Mouse (Mus musculus) neural tube, embryonic 15.5 days (tissue): ENCODE data around the gene 1700020D05Rik. TPM values are rescaled to one million over a fixed set of nuclear protein-coding genes. Genes with fewer than 3 reads are reported as not detected.
"Not testable (repeated sequence)": the region's sequence is repeated elsewhere in the genome, so short reads cannot be mapped to it uniquely, and the experiment has no call there.

ENCODE experiments used
- ATAC-seq: fragments of 200-750 bp; cut with Nextera tagmentation; 2 replicates; pipeline ENCODE4 v1.8.0; 2017; ENCODE audit warnings: mild to moderate bottlenecking, moderate TSS enrichment, moderate library complexity; ENCODE audit not compliant: low FRiP score
- H3K27ac ChIP-seq: fragments of 300-500 bp; sonication (generic); replicated peaks from 2 replicates; pipeline ENCODE4 v1.5.1; 2015; ENCODE audit warnings: mild to moderate bottlenecking, inconsistent platforms
- H3K27me3 ChIP-seq: fragments of 300-500 bp; sonication (generic); replicated peaks from 2 replicates; pipeline ENCODE4 v1.6.1; 2015; ENCODE audit warnings: inconsistent platforms
- H3K36me3 ChIP-seq: fragments of 300-500 bp; sonication (generic); 2 replicates; pipeline ENCODE4 v1.6.1; 2015; ENCODE audit warnings: inconsistent platforms
- H3K4me1 ChIP-seq: fragments of 300-500 bp; sonication (generic); 2 replicates; pipeline ENCODE4 v1.6.1; 2015; ENCODE audit warnings: inconsistent platforms
- H3K4me2 ChIP-seq: fragments of 300-500 bp; sonication (generic); 2 replicates; pipeline ENCODE4 v1.6.1; 2015; ENCODE audit warnings: inconsistent platforms, mild to moderate bottlenecking, moderate library complexity
- H3K4me3 ChIP-seq: fragments of 300-500 bp; sonication (generic); replicated peaks from 2 replicates; pipeline ENCODE4 v1.5.1; 2015; ENCODE audit warnings: mild to moderate bottlenecking, inconsistent platforms
- H3K9ac ChIP-seq: fragments of 300-500 bp; sonication (generic); replicated peaks from 2 replicates; pipeline ENCODE4 v1.6.1; 2015; ENCODE audit warnings: mild to moderate bottlenecking, inconsistent platforms
- H3K9me3 ChIP-seq: fragments of 300-500 bp; sonication (generic); replicated peaks from 2 replicates; pipeline ENCODE4 v1.6.1; 2016; ENCODE audit warnings: inconsistent platforms
- WGBS: fragments of 180-500 bp; shearing (Covaris S2); methylation state at CpG from one replicate; pipeline ENCODE4 v1.1.7; 2015; ENCODE audit warnings: mixed read lengths; 5-methylcytosine and 5-hydroxymethylcytosine counted together
- polyA plus RNA-seq: library from polyadenylated mRNA; unstranded; fragments of >200 nt; fragmentation: Nextera tagmentation; extraction: Ambion mirVana; gene quantifications from 2 replicates; pipeline ENCODE4 v1.2.1, GENCODE M21; 2015

The 1700020D05Rik gene
- polyA plus RNA-seq, 1 experiment from 2014 or later: 0.20 TPM

GRCm38 (mm10) chr19:5515840-5516777 lies 12.5 kb upstream of the 1700020D05Rik start:
- no peak for ATAC-seq
- WGBS: 82% methylated on average over 7 of the region's 7 CpGs
- no peaks in the 10 kb centered on the region for H3K9me3 ChIP-seq

DNA sequence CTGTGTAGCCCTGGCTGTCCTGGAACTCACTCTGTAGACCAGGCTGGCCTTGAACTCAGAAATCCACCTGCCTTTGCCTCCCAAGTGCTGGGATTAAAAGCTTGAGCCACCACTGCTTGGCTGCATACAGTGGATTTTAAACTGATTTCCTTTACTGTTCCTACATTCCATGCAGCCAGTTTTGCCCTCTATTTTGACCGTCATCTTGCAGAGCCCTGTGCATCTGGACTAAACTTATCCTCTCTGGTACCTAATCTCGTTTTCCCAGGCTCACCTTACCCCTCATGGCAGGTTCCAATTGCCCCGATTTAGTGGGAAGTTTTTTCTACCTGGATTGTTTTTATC lies 9.4 kb upstream of the 1700020D05Rik start:
- Histone ChIP-seq H3K36me3 (no peaks in the 10 kb centered on the region), H3K27ac (no peak overlapping the region), H3K4me3 (no peak overlapping the region), H3K9ac (no peak overlapping the region), H3K4me2 (no peak overlapping the region), H3K9me3 (no peaks in the 10 kb centered on the region), H3K27me3 (no peaks in the 10 kb centered on the region), H3K4me1 (peaks cover 32% of the 10 kb centered on the region)
- 91% methylated on average over 3 of the region's 3 CpGs for WGBS
- ATAC-seq: no peak

More at GRCm38 (mm10) chr19:5515840-5516777, 12.5 kb upstream of the 1700020D05Rik start:
- peaks cover 10% of the 10 kb centered on the region for H3K4me1 ChIP-seq
- H3K27me3 ChIP-seq: no peaks in the 10 kb centered on the region
- H3K4me3 ChIP-seq: no peak overlapping the region
- H3K36me3 ChIP-seq: no peaks in the 10 kb centered on the region
- no peak overlapping the region for H3K27ac ChIP-seq
- H3K4me2 ChIP-seq: no peak overlapping the region
- no peak overlapping the region for H3K9ac ChIP-seq

DNA sequence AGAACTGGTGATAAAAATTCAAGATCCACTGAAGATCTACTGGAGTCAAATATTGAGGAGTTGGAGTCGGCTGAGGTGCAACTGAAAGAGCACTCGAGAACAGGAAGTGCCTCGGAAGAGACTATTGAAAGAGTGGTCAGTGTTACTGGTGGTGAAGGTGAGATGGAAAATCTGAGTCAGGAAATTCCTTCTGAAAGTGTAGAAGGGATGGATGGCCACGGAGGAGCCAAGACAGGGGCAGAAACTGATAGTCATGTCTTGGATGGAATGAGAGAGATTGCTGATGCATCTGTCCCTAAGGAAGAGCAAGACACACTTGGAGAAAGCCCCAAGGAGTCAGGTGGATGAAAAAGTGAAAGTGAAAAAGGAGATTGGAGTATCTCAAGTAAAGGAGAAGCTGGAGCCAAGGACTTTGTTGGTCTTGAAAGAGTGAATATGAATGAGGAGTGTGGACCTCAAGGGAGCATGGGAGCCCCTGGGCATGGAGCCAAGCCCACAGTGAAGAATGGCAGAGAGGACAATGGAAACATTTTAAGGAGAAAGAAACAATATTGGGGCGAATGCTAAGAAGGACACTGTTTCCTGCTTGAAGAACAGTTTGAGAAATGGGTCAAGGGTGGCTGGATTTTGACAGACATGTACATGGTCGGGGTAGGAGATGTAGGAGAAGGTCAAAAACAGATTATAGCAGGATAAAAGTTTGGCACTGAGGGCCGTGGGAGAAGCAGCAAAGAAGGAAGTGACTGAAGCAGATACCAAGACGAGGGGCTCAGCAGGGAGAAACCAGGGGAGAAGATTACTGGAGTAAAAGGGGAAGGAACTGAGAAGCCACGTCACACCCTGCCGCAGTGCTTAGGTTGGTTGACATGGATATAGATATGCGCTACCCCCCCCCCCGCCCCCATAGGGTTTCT lies 8.8 kb upstream of the 1700020D05Rik start:
- Histone ChIP-seq H3K4me3 (no peak overlapping the region), H3K36me3 (no peaks in the 10 kb centered on the region), H3K9ac (no peak overlapping the region), H3K4me2 (peak overlapping the region; percentile 11; the same call in 1 of the 2 replicates), H3K9me3 (no peaks in the 10 kb centered on the region), H3K27ac (0 out of 2 replicates have a peak overlapping the region, but pooled peaks have one; percentile 45), H3K4me1 (peaks cover 33% of the 10 kb centered on the region), H3K27me3 (no peaks in the 10 kb centered on the region)
- 80% methylated on average over 12 of the region's 12 CpGs for WGBS
- no peak for ATAC-seq

GRCm38 (mm10) chr19:5511074-5511632 lies 7.6 kb upstream of the 1700020D05Rik start:
- H3K9me3 ChIP-seq: no peaks in the 10 kb centered on the region
- no peaks in the 10 kb centered on the region for H3K27me3 ChIP-seq
- H3K4me2 ChIP-seq: peak overlapping the region; percentile 83
- H3K4me1 ChIP-seq: peaks cover 33% of the 10 kb centered on the region
- 48% methylated on average over 15 of the region's 15 CpGs for WGBS
- H3K36me3 ChIP-seq: no peaks in the 10 kb centered on the region
- peak; percentile 1; the same call in 1 of the 2 replicates for ATAC-seq
- H3K4me3 ChIP-seq: peak overlapping the region; percentile 57
- peak overlapping the region; percentile 85 for H3K27ac ChIP-seq
- peak overlapping the region; percentile 55 for H3K9ac ChIP-seq

DNA sequence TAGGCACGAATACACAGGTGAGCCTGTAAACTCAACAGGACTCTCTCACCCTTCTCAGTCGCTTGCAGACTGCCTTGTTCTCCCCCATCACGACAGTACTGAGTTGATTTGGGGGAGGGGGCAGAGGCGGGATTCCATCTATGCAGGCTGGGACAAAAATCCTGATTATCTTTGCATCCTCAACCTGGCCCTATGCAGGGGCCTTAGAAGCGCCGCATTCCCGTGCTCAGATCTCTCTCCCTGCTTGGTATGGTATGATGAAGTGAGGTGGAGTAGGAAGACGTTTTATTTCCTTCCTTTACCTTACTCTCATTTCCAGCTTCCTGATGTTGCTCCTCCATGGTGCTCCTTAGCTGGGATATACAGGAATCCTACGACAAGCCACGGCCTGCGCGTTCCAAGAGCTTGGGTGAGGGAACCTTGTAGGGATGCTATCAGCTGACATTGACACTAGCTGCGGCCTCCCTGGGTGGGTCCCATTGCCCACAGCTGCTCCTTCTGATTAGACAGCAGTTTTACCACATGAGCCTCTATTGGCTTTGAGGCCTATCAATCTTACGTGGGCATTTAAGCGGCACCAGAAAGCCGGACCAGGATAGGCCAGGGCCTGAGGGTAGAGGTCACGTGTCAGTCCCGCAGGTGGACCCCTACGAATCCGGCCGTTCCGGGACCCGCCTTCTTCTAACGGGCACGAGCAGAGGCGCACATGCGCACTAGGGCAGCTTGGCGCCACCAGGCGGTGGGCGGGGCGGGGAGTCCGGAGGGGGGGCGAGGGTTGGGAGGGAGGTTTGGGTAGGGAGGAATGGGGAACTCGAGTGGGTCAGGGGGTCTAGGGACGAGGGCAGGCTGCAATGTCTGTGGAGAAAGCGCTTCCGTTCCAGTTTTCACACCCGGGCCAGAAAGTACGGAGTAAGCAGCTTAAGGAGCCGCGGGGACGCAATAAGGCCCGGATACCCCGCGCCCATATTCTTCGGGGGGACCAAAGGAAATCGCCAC lies 6.7 kb upstream of the 1700020D05Rik start, which contains the start of gene Snx32:
Gene Snx32, minus strand, starts transcription at position 508 of the 996 bp plus-strand sequence.
- Histone ChIP-seq H3K9me3 (no peaks in the 10 kb centered on the region), H3K9ac (peak within 1 kb of the TSS; percentile 64), H3K27ac (peak within 1 kb of the TSS; percentile 85), H3K4me3 (peak within 1 kb of the TSS; percentile 57), H3K4me1 (peaks cover 33% of the 10 kb centered on the region), H3K27me3 (no peaks in the 10 kb centered on the region), H3K4me2 (peak within 1 kb of the TSS; percentile 83), H3K36me3 (no peaks in the 10 kb centered on the region)
- peak; percentile 99 for ATAC-seq
- WGBS: 3% methylated on average over 47 of the region's 47 CpGs

GRCm38 (mm10) chr19:5500330-5500875 lies 3.2 kb downstream of the 1700020D05Rik start:
- Histone ChIP-seq H3K9me3 (no peaks in the 10 kb centered on the region), H3K4me1 (no peaks in the 10 kb centered on the region), H3K4me3 (no peak overlapping the region), H3K9ac (no peak overlapping the region), H3K27ac (no peak overlapping the region), H3K4me2 (no peak overlapping the region), H3K36me3 (peaks cover 37% of the 10 kb centered on the region), H3K27me3 (no peaks in the 10 kb centered on the region)
- WGBS: 94% methylated on average over 2 of the region's 2 CpGs
- ATAC-seq: no peak

DNA sequence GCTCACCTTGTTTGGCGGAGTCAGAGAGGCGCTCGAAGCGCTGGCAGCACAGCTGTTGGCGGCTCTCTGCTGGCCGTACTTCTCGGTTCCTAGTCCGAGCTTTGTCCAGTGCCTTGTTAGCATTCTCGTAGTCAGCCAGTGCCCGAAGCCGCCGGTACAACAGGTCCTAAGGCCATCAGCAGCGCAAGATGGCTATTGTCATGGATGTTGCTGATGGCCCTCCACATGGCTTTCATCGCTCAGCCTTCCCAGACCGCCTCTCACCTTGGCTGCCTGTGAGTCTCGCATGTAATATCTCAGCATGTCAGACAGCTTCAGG lies 7.6 kb downstream of the 1700020D05Rik start:
- H3K27me3 ChIP-seq: no peaks in the 10 kb centered on the region
- H3K4me3 ChIP-seq: no peak overlapping the region
- H3K9ac ChIP-seq: no peak overlapping the region
- no peak overlapping the region for H3K4me2 ChIP-seq
- H3K4me1 ChIP-seq: peaks cover 24% of the 10 kb centered on the region
- no peak overlapping the region for H3K27ac ChIP-seq
- H3K9me3 ChIP-seq: no peaks in the 10 kb centered on the region
- ATAC-seq: no peak
- peaks cover 59% of the 10 kb centered on the region for H3K36me3 ChIP-seq
- WGBS: 90% methylated on average over 16 of the region's 16 CpGs

DNA sequence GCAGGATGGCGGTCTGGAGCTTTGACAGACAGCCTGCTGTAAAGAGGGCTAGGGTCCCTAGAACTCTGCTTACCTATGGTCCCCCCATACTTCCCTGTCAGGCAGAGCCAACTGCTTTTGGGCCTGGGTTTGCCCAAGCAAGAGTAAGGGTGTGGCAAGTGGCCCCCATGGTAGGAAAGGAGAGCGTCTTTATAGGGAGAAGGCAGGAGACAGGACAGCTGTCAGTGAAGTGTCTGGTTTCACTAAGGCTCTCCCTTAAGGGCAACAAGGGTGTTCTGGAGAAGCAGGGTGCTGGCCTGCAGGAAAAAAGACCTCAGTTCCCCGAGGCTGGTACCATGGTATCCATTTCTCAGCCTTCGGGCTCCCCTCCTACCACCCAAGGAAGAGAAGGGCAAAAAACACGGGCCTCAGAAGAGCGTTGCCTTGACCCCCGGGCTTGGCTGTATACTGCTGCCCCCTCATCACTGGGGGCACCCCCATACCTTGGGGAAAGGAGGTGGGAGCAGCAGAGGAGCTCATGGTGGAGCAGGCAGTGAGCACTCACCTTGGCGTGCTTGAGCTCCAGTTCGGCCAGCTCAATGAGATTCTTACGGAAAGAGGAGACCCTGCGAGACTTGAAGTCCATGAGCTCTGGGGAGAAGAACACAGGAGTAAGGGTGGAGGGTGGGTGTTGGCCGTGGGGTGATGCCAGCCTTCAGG lies 8.1 kb downstream of the 1700020D05Rik start:
- WGBS: 84% methylated on average over 12 of the region's 12 CpGs
- no peak overlapping the region for H3K4me2 ChIP-seq
- no peaks in the 10 kb centered on the region for H3K9me3 ChIP-seq
- H3K27ac ChIP-seq: no peak overlapping the region
- H3K4me3 ChIP-seq: no peak overlapping the region
- peaks cover 24% of the 10 kb centered on the region for H3K4me1 ChIP-seq
- ATAC-seq: no peak
- H3K27me3 ChIP-seq: no peaks in the 10 kb centered on the region
- H3K9ac ChIP-seq: no peak overlapping the region
- peaks cover 59% of the 10 kb centered on the region for H3K36me3 ChIP-seq

DNA sequence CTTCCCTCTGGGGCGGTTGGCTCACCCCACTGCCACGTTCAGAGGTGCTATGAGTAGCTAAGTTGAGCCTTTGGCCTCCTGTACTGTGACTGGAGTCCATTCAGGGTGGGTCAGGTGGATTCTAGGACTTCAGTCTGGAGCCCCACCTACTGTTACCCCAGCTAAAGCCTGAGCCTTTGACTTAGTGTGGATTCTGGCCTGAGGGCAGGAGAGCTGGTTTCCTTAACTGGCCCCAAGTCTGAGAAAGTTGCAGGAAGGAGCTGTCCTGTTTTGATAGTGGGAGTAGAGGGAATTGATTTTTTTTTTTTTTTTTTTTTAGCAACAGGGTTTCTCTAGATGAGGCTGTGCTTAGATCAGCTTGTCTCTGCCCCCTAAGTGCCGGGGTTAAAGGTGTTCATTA lies 9.3 kb downstream of the 1700020D05Rik start:
- ATAC-seq: no peak
- H3K9me3 ChIP-seq: no peaks in the 10 kb centered on the region
- no peak overlapping the region for H3K4me3 ChIP-seq
- H3K4me2 ChIP-seq: no peak overlapping the region
- peaks cover 59% of the 10 kb centered on the region for H3K36me3 ChIP-seq
- WGBS: 86% methylated on average over 3 of the region's 3 CpGs
- no peaks in the 10 kb centered on the region for H3K27me3 ChIP-seq
- H3K27ac ChIP-seq: no peak overlapping the region
- H3K4me1 ChIP-seq: peaks cover 31% of the 10 kb centered on the region
- H3K9ac ChIP-seq: no peak overlapping the region

DNA sequence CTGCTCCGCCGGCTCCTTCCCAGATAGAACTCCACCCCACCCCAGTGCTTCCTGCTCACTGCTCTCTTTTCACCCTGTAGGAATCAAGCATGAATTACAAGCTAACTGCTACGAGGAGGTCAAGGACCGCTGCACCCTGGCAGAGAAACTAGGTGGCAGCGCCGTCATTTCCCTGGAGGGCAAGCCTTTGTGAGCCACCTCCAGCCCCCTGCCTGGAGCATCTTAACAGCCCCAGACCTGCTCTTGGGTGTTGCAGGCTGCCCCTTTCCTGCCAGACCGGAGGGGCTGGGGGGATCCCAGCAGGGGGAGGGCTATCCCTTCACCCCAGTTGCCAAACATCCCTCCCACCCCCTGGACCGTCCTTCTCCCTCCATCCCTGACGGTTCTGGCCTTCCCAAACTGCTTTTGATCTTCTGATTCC lies 10.3 kb downstream of the 1700020D05Rik start:
- ATAC-seq, H3K9ac ChIP-seq, H3K27me3 ChIP-seq, H3K4me3 ChIP-seq, H3K4me2 ChIP-seq, H3K9me3 ChIP-seq, H3K27ac ChIP-seq: not testable (repeated sequence)
- Histone ChIP-seq H3K4me1 (peaks cover 40% of the 10 kb centered on the region), H3K36me3 (peaks cover 59% of the 10 kb centered on the region)
- WGBS: 65% methylated on average over 9 of the region's 9 CpGs
